Mouse (Mus musculus): ENCODE measurements around the gene Notch1.
A peak's percentile ranks its signal among the peaks of the same experiment; 100 is the strongest.

Notch1 gene

GRCm38 (mm10) chr2:26531829-26532228 is 15.4 kb upstream of the Notch1 start:
- no peak for DNase-seq (ENCODE audit: low spot score in 2 of 2)

- no peak for DNase-seq (ENCODE audit: low spot score in 2 of 2)
Observed at GRCm38 (mm10) chr2:26529881-26530280, 13.4 kb upstream of the Notch1 start.

GRCm38 (mm10) chr2:26529221-26529805 is 12.8 kb upstream of the Notch1 start:
- no peak for DNase-seq (ENCODE audit: low spot score in 2 of 2)

- DNase-seq (ENCODE audit: low spot score in 2 of 2) = no peak
Observed at GRCm38 (mm10) chr2:26526443-26527257, 10.2 kb upstream of the Notch1 start.

GRCm38 (mm10) chr2:26525355-26526018 is 9.0 kb upstream of the Notch1 start:
- peak; percentile 46 to 65 for DNase-seq (ENCODE audit: low spot score in 2 of 2)

- DNase-seq (ENCODE audit: low spot score in 2 of 2) = no peak
Observed at GRCm38 (mm10) chr2:26522327-26522726, 5.9 kb upstream of the Notch1 start.

- no peak for DNase-seq (ENCODE audit: low spot score in 2 of 2)
Observed at GRCm38 (mm10) chr2:26519753-26520152, 3.3 kb upstream of the Notch1 start.

GRCm38 (mm10) chr2:26516987-26517386 is 524 bp upstream of the Notch1 start:
- no peak for DNase-seq (ENCODE audit: low spot score in 2 of 2)

GRCm38 (mm10) chr2:26515335-26515734 is 1.1 kb downstream of the Notch1 start:
- DNase-seq (ENCODE audit: low spot score in 2 of 2) = no peak

- DNase-seq (ENCODE audit: low spot score in 2 of 2) = no peak
Observed at GRCm38 (mm10) chr2:26513105-26513745, 3.2 kb downstream of the Notch1 start.

- no peak for DNase-seq (ENCODE audit: low spot score in 2 of 2)
Observed at GRCm38 (mm10) chr2:26508661-26509060, 7.8 kb downstream of the Notch1 start.

GRCm38 (mm10) chr2:26507961-26508391 is 8.5 kb downstream of the Notch1 start:
- no peak for DNase-seq (ENCODE audit: low spot score in 2 of 2)

- no peak for DNase-seq (ENCODE audit: low spot score in 2 of 2)
Observed at GRCm38 (mm10) chr2:26507481-26507886, 9.0 kb downstream of the Notch1 start.

GRCm38 (mm10) chr2:26506746-26507280 is 9.7 kb downstream of the Notch1 start:
- no peak for DNase-seq (ENCODE audit: low spot score in 2 of 2)

- no peak for DNase-seq (ENCODE audit: low spot score in 2 of 2)
Observed at GRCm38 (mm10) chr2:26504772-26505480, 11.5 kb downstream of the Notch1 start.

- DNase-seq (ENCODE audit: low spot score in 2 of 2) = no peak
Observed at GRCm38 (mm10) chr2:26503661-26504575, 12.5 kb downstream of the Notch1 start.

GRCm38 (mm10) chr2:26502863-26503631 is 13.4 kb downstream of the Notch1 start:
- no peak for DNase-seq (ENCODE audit: low spot score in 2 of 2)

- no peak for DNase-seq (ENCODE audit: low spot score in 2 of 2)
Observed at GRCm38 (mm10) chr2:26502299-26502862, 14.1 kb downstream of the Notch1 start.

- no peak for DNase-seq (ENCODE audit: low spot score in 2 of 2)
Observed at GRCm38 (mm10) chr2:26501651-26502141, 14.8 kb downstream of the Notch1 start.

All from right cerebral cortex, postnatal 36 days (tissue).